Mouse (Mus musculus) heart, postnatal 0 days (tissue): ENCODE measurements around the gene Insig2. TPM values are rescaled to one million over a fixed set of nuclear protein-coding genes. Genes with fewer than 3 reads are reported as not detected.

Experiments used
- ATAC-seq: fragments of 200-750 bp; cut with Nextera tagmentation; 2 replicates; pipeline ENCODE4 v1.8.0; 2017; ENCODE audit warnings: low read depth, moderate number of reproducible peaks, moderate library complexity; ENCODE audit not compliant: insufficient read depth
- DNase-seq: peaks from one replicate; pipeline ENCODE4 v3.0.0-alpha.2; 2016; ENCODE audit warnings: low spot score
- H3K27ac ChIP-seq: fragments of 300-500 bp; sonication (generic); 2 replicates; pipeline ENCODE4 v1.5.1; 2014; ENCODE audit warnings: low read depth, mild to moderate bottlenecking
- H3K27me3 ChIP-seq: fragments of 300-500 bp; sonication (generic); 2 replicates; pipeline ENCODE4 v1.6.1; 2014; ENCODE audit warnings: low read length, mixed read lengths; ENCODE audit not compliant: control insufficient read depth, insufficient read depth
- H3K36me3 ChIP-seq: fragments of 300-500 bp; sonication (generic); replicated peaks from 2 replicates; pipeline ENCODE4 v1.6.1; 2014; ENCODE audit warnings: low read length, mixed read lengths; ENCODE audit not compliant: control insufficient read depth, insufficient read depth
- H3K4me1 ChIP-seq: fragments of 300-500 bp; sonication (generic); 2 replicates; pipeline ENCODE4 v1.6.1; 2014; ENCODE audit warnings: antibody characterized with exemption; ENCODE audit not compliant: control insufficient read depth, insufficient read depth
- H3K4me2 ChIP-seq: fragments of 300-500 bp; sonication (generic); 2 replicates; pipeline ENCODE4 v1.6.1; 2014; ENCODE audit warnings: low read depth, mild to moderate bottlenecking, low read length, moderate library complexity
- H3K4me3 ChIP-seq: fragments of 300-500 bp; sonication (generic); 2 replicates; pipeline ENCODE4 v1.5.1; 2014; ENCODE audit warnings: low read depth, low read length
- H3K9ac ChIP-seq: fragments of 300-500 bp; sonication (generic); replicated peaks from 2 replicates; pipeline ENCODE4 v1.6.1; 2014; ENCODE audit warnings: low read depth, low read length, mixed read lengths
- H3K9me3 ChIP-seq: fragments of 300-500 bp; sonication (generic); replicated peaks from 2 replicates; pipeline ENCODE4 v1.6.1; 2016; ENCODE audit warnings: low read length; ENCODE audit not compliant: control insufficient read depth
- CTCF ChIP-seq: IDR thresholded peaks from 2 replicates; pipeline ENCODE4 v1.5.1; 2016; ENCODE audit warnings: antibody characterized with exemption, control low read depth, low read depth
- EP300 ChIP-seq: IDR thresholded peaks from 2 replicates; pipeline ENCODE4 v1.6.1; 2016; ENCODE audit warnings: antibody characterized with exemption, low read depth
- WGBS: fragments of 180-500 bp; shearing (Covaris S2); extraction: QIAGEN DNeasy Blood & Tissue Kit; methylation state at CpG from one replicate; pipeline ENCODE4 v1.1.7; 2014; 5-methylcytosine and 5-hydroxymethylcytosine counted together
- polyA plus RNA-seq: library from polyadenylated mRNA; unstranded; fragments of >200 nt; fragmentation: Nextera tagmentation; extraction: Ambion mirVana; gene quantifications from 2 replicates; pipeline ENCODE4 v1.2.1, GENCODE M21; 2015
- total RNA-seq: library from RNA; depleted of rRNA; stranded (reverse); fragments of >200 nt; gene quantifications from 2 replicates; pipeline ENCODE4 v1.2.3, GENCODE M21; 2014; ENCODE audit warnings: low replicate concordance; rRNA removed

Gene Insig2
- total and polyA plus RNA-seq, 2 experiments from 2014 or later: 38.6 to 54.7 TPM

GRCm38 (mm10) chr1:121278370-121278769, 54.0 kb downstream of the Insig2 start:
- TF ChIP-seq EP300: no peak
- no peak for TF ChIP-seq CTCF
- WGBS: 64% methylated on average over 3 of the region's 3 CpGs
- ATAC-seq (no peak), DNase-seq (no peak)
- Histone ChIP-seq H3K9ac (no peak overlapping the region), H3K4me2 (no peak overlapping the region), H3K27me3 (no peaks in the 10 kb centered on the region), H3K4me3 (no peak overlapping the region), H3K4me1 (no peaks in the 10 kb centered on the region), H3K27ac (no peak overlapping the region), H3K36me3 (no peaks in the 10 kb centered on the region), H3K9me3 (no peaks in the 10 kb centered on the region)

- 81% methylated on average over 4 of the region's 4 CpGs for WGBS
- Histone ChIP-seq H3K4me1 (no peaks in the 10 kb centered on the region), H3K36me3 (no peaks in the 10 kb centered on the region), H3K9me3 (no peaks in the 10 kb centered on the region), H3K27me3 (no peaks in the 10 kb centered on the region), H3K4me3 (no peak overlapping the region), H3K27ac (no peak overlapping the region), H3K9ac (no peak overlapping the region), H3K4me2 (no peak overlapping the region)
- ATAC-seq (no peak), DNase-seq (no peak)
- TF ChIP-seq EP300: no peak
- TF ChIP-seq CTCF: no peak
Measured at GRCm38 (mm10) chr1:121277466-121277865, 54.9 kb downstream of the Insig2 start.

- WGBS: 64% methylated on average over 3 of the region's 3 CpGs
- DNase-seq (no peak), ATAC-seq (no peak)
- H3K4me3 ChIP-seq: no peak overlapping the region
- no peak overlapping the region for H3K4me2 ChIP-seq
- no peaks in the 10 kb centered on the region for H3K27me3 ChIP-seq
- H3K36me3 ChIP-seq: no peaks in the 10 kb centered on the region
- H3K9me3 ChIP-seq: no peaks in the 10 kb centered on the region
- no peak overlapping the region for H3K27ac ChIP-seq
- no peak overlapping the region for H3K9ac ChIP-seq
- no peak for TF ChIP-seq EP300
- TF ChIP-seq CTCF: no peak
- no peaks in the 10 kb centered on the region for H3K4me1 ChIP-seq
Measured at GRCm38 (mm10) chr1:121275961-121276506, 56.4 kb downstream of the Insig2 start.

- WGBS: 57% methylated on average over 9 of the region's 9 CpGs
- no peak for DNase-seq
- Histone ChIP-seq H3K4me3 (no peak overlapping the region), H3K36me3 (no peaks in the 10 kb centered on the region), H3K4me1 (no peaks in the 10 kb centered on the region), H3K9me3 (no peaks in the 10 kb centered on the region), H3K9ac (no peak overlapping the region), H3K4me2 (no peak overlapping the region), H3K27ac (no peak overlapping the region), H3K27me3 (no peaks in the 10 kb centered on the region)
- TF ChIP-seq EP300 (no peak), CTCF (no peak)
- ATAC-seq: no peak
Measured at GRCm38 (mm10) chr1:121260171-121260741, 72.1 kb downstream of the Insig2 start.

Other genes starting within 250 kb of the Insig2 start
- gene Ccdc93, start 98.5 kb upstream of the Insig2 start, total RNA-seq: 3.9 and 4.9 TPM in 2 replicates
- gene Ccdc93, start 98.5 kb upstream of the Insig2 start, polyA plus RNA-seq: 4.5 and 4.7 TPM in 2 replicates
- gene Htr5b, start 195.9 kb upstream of the Insig2 start, total RNA-seq: not detected in 2 replicates
- not detected in 2 replicates for gene Htr5b, start 195.9 kb upstream of the Insig2 start, polyA plus RNA-seq
- gene Ddx18, start 235.4 kb upstream of the Insig2 start, total RNA-seq: 11.6 and 52.2 TPM in 2 replicates
- gene Ddx18, start 235.4 kb upstream of the Insig2 start, polyA plus RNA-seq: 23.3 and 23.7 TPM in 2 replicates